Mouse (Mus musculus) ovary, adult 18-20 months (tissue): Measurements from ENCODE around the gene Cmbl.
"Not testable (repeated sequence)": the region's sequence is repeated elsewhere in the genome, so short reads cannot be mapped to it uniquely, and the experiment has no call there.

Experiments
- DNase-seq: peaks from one replicate; pipeline ENCODE4 v3.0.0; 2022; ENCODE audit warnings: low spot score, mixed read lengths

Cmbl gene

GRCm38 (mm10) chr15:31542013-31542958, 22.9 kb upstream of the Cmbl start:
- no peak for DNase-seq

- DNase-seq = no peak
Observed at GRCm38 (mm10) chr15:31543246-31543645, 21.9 kb upstream of the Cmbl start.

GRCm38 (mm10) chr15:31545058-31545457, 20.1 kb upstream of the Cmbl start:
- no peak for DNase-seq

GRCm38 (mm10) chr15:31546291-31546690, 18.9 kb upstream of the Cmbl start:
- no peak for DNase-seq

GRCm38 (mm10) chr15:31547421-31547820, 17.8 kb upstream of the Cmbl start:
- DNase-seq = no peak

- no peak for DNase-seq
Observed at GRCm38 (mm10) chr15:31550381-31550780, 14.8 kb upstream of the Cmbl start.

GRCm38 (mm10) chr15:31554855-31555254, 10.3 kb upstream of the Cmbl start:
- no peak for DNase-seq

GRCm38 (mm10) chr15:31561390-31561789, 3.8 kb upstream of the Cmbl start:
- DNase-seq = no peak

GRCm38 (mm10) chr15:31561976-31562375, 3.2 kb upstream of the Cmbl start:
- no peak for DNase-seq

- no peak for DNase-seq
Observed at GRCm38 (mm10) chr15:31562847-31563246, 2.3 kb upstream of the Cmbl start.

GRCm38 (mm10) chr15:31563577-31564546, 1.3 kb upstream of the Cmbl start:
- DNase-seq = peak; percentile 50

GRCm38 (mm10) chr15:31565786-31566185, 597 bp downstream of the Cmbl start:
- no peak for DNase-seq

GRCm38 (mm10) chr15:31567431-31567830, 2.2 kb downstream of the Cmbl start:
- DNase-seq = no peak

- peak; percentile 41 for DNase-seq
Observed at GRCm38 (mm10) chr15:31568581-31568996, 3.4 kb downstream of the Cmbl start.

- DNase-seq = peak; percentile 50
Observed at GRCm38 (mm10) chr15:31569325-31570022, 4.3 kb downstream of the Cmbl start.

GRCm38 (mm10) chr15:31570959-31571358, 5.8 kb downstream of the Cmbl start:
- no peak for DNase-seq

- no peak for DNase-seq
Observed at GRCm38 (mm10) chr15:31571906-31572722, 6.9 kb downstream of the Cmbl start.

- DNase-seq = no peak
Observed at GRCm38 (mm10) chr15:31573287-31573686, 8.1 kb downstream of the Cmbl start.

GRCm38 (mm10) chr15:31573692-31574091, 8.5 kb downstream of the Cmbl start:
- DNase-seq = no peak

- DNase-seq = no peak
Observed at GRCm38 (mm10) chr15:31576076-31576475, 10.9 kb downstream of the Cmbl start.

- not testable (repeated sequence) for DNase-seq
Observed at GRCm38 (mm10) chr15:31581086-31581485, 15.9 kb downstream of the Cmbl start.
